Mouse (Mus musculus) erythroblast, embryonic 14.5 days (primary cell): ENCODE measurements around the gene Arrb2.

Source experiments
- GATA1 ChIP-seq: IDR thresholded peaks from 2 replicates; pipeline ENCODE4 v1.6.1; 2012; ENCODE audit warnings: low read length, inconsistent platforms, mixed read lengths
- TAL1 ChIP-seq: IDR thresholded peaks from 3 replicates; pipeline ENCODE4 v1.6.1; 2012; ENCODE audit warnings: low read length, inconsistent platforms, mixed read lengths

DNA sequence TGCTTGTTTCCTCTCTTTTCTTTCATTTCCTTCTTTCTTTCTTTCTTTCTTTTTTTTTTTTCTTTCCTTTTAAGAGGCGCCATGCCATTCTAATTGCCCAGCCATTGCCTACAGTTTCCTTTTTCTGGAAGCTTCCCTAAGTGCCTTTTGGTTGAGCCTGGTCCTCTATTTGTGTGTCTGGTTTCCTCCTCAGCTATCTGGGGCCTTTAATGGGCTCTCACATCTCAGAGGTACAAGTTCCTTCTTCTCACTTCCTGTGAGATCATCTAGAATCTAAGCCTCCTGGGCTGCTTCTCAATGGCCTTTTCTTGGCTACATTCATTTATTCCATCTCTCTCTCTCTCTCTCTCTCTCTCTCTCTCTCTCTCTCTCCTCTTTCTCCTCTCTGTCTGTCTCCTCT lies 14.9 kb downstream of the Arrb2 start:
- TF ChIP-seq GATA1 (no peak), TAL1 (no peak)
